ENCODE assay signal across 13 mouse cellular contexts in the genomic region with DNA sequence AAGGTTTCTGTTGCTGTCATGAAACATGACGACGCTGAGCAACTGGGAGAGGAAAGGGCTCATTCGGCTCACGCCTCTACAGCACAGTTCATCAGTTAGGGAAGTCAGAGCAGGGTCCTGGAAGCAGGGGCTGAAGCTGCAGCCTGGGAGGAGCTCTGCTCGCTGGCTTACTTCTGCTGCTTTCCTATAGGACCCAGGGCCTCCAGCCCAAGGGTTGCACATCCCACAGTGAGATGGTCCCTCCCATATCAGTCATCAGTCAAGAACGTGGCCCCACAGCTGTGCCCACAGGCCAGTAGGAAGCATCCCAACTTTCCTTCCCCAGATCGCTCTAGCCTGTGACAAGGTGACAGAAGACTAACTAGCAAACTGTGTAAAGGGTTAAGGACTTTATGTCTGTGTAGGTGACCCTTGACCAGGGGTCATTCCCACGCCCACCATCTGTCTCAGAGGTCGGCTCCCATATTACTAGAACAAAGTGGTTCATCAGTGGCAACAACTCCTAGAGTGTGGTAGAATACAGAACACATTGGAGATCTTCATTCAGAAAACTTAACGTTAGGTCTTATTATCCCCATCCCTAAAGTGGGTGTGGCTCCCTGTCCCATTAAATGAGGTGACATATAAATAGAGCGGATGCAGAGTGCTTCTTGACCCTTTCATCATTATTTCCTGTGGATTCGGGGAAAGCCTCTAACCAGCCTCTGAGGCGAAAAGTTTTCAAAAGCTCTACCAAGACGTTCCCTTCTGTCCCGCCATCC.
A peak's percentile ranks its signal among the peaks of the same experiment; 100 is the strongest.
DNase-seq lines count a peak whose midpoint lies in the region; ATAC-seq and TF ChIP-seq lines count a peak whose summit lies in the region.
"Had no signal": no experiment of that assay in that cellular context is flagged by ENCODE, and none has a peak within 500 bp of the region (broad histone marks: within the 10 kb centered on the region; RNA-seq: fewer than 3 reads in every experiment).

No protein-coding gene starts in this region.

- DNase-seq in heart, adult 8-10 months (ENCODE audit: low spot score): no peak
- DNase-seq in limb, embryonic 10.5 days (ENCODE audit: low spot score): no peak
- peak; percentile 82 for DNase-seq in R1 (ENCODE audit: low read depth, low spot score)
- no peak for DNase-seq in forebrain, embryonic 10.5 days (ENCODE audit: extremely low spot score, low spot score)
- DNase-seq: cerebellum, adult 11 months; kidney, adult 8-10 months; thymus, postnatal 4 days had no signal

- no peaks in the 10 kb centered on the region for H3K27me3 ChIP-seq in heart, embryonic 13.5 days (replicated peaks)
- H3K27me3 ChIP-seq in limb, embryonic 13.5 days: no peaks in the 10 kb centered on the region
- H3K27me3 ChIP-seq in limb, embryonic 10.5 days (ENCODE audit: low read depth, poor library complexity, severe bottlenecking): no peaks in the 10 kb centered on the region
- no peaks in the 10 kb centered on the region for H3K27me3 ChIP-seq in C2C12 (ENCODE audit: control insufficient read depth, insufficient read depth, insufficient read length)
- H3K27me3 ChIP-seq in forebrain, embryonic 10.5 days (ENCODE audit: poor library complexity, severe bottlenecking): no peaks in the 10 kb centered on the region
- H3K27me3 ChIP-seq: midbrain, embryonic 15.5 days; neural tube, embryonic 13.5 days had no signal

- H3K79me3 ChIP-seq in C2C12 (ENCODE audit: low read depth): peaks cover 51% of the 10 kb centered on the region

- H3K9ac ChIP-seq in heart, embryonic 13.5 days: peak overlapping the region; percentile 33
- H3K9ac ChIP-seq in limb, embryonic 13.5 days: no peak overlapping the region
- H3K9ac ChIP-seq: midbrain, embryonic 15.5 days; neural tube, embryonic 13.5 days had no signal

- TF ChIP-seq CTCF in C2C12 (IDR thresholded peaks at IDR 0.05; ENCODE audit: control insufficient read depth, insufficient read depth, insufficient read length): no peak

- H3K27ac ChIP-seq in heart, embryonic 13.5 days (replicated peaks): peak overlapping the region; percentile 95
- H3K27ac ChIP-seq in limb, embryonic 13.5 days: no peak overlapping the region
- H3K27ac ChIP-seq in limb, embryonic 10.5 days: no peak overlapping the region
- H3K27ac ChIP-seq in forebrain, embryonic 10.5 days: no peak overlapping the region
- H3K27ac ChIP-seq: macrophage; midbrain, embryonic 15.5 days; neural tube, embryonic 13.5 days had no signal

- H3K4me1 ChIP-seq in heart, embryonic 13.5 days: peaks cover 95% of the 10 kb centered on the region
- H3K4me1 ChIP-seq in limb, embryonic 13.5 days: peaks cover 7% of the 10 kb centered on the region
- no peaks in the 10 kb centered on the region for H3K4me1 ChIP-seq in limb, embryonic 10.5 days
- peaks cover 11% of the 10 kb centered on the region for H3K4me1 ChIP-seq in forebrain, embryonic 10.5 days
- H3K4me1 ChIP-seq: midbrain, embryonic 15.5 days had no signal

- WGBS in heart, embryonic 13.5 days: 55% methylated on average over 15 of the region's 15 CpGs
- 44% methylated on average over 15 of the region's 15 CpGs for WGBS in limb, embryonic 13.5 days
- 47% methylated on average over 15 of the region's 15 CpGs for WGBS in limb, embryonic 10.5 days
- 85% methylated on average over 15 of the region's 15 CpGs for WGBS in forebrain, embryonic 10.5 days

- H3K4me3 ChIP-seq in heart, embryonic 13.5 days: no peak overlapping the region
- H3K4me3 ChIP-seq in limb, embryonic 13.5 days: no peak overlapping the region
- H3K4me3 ChIP-seq in limb, embryonic 10.5 days: no peak overlapping the region
- H3K4me3 ChIP-seq in C2C12 (ENCODE audit: insufficient read depth, poor library complexity, severe bottlenecking): no peak overlapping the region
- no peak overlapping the region for H3K4me3 ChIP-seq in forebrain, embryonic 10.5 days
- H3K4me3 ChIP-seq: midbrain, embryonic 15.5 days; neural tube, embryonic 13.5 days had no signal

- H3K9me3 ChIP-seq in heart, embryonic 13.5 days: no peaks in the 10 kb centered on the region
- H3K9me3 ChIP-seq in limb, embryonic 13.5 days: no peaks in the 10 kb centered on the region
- H3K9me3 ChIP-seq in limb, embryonic 10.5 days (replicated peaks): no peaks in the 10 kb centered on the region
- H3K9me3 ChIP-seq in forebrain, embryonic 10.5 days: no peaks in the 10 kb centered on the region
- H3K9me3 ChIP-seq: midbrain, embryonic 15.5 days; neural tube, embryonic 13.5 days had no signal

- peaks cover 88% of the 10 kb centered on the region for H3K79me2 ChIP-seq in C2C12 (ENCODE audit: control insufficient read depth, insufficient read depth)

- no peak for ATAC-seq in heart, embryonic 13.5 days (ENCODE audit: extremely low read depth, insufficient number of reproducible peaks, low FRiP score, low TSS enrichment)
- peak; percentile 59; the same call in 1 of the 2 replicates for ATAC-seq in limb, embryonic 13.5 days (ENCODE audit: low FRiP score, low read depth)
- ATAC-seq: midbrain, embryonic 15.5 days had no signal

- H3ac ChIP-seq in C2C12 (ENCODE audit: control insufficient read depth, insufficient read length, low read depth): peak overlapping the region; percentile 66

- H3K4me2 ChIP-seq in heart, embryonic 13.5 days: no peak overlapping the region
- no peak overlapping the region for H3K4me2 ChIP-seq in limb, embryonic 13.5 days (replicated peaks)
- H3K4me2 ChIP-seq: midbrain, embryonic 15.5 days; neural tube, embryonic 13.5 days had no signal

- no peaks in the 10 kb centered on the region for H3K36me3 ChIP-seq in heart, embryonic 13.5 days
- H3K36me3 ChIP-seq in limb, embryonic 13.5 days: no peaks in the 10 kb centered on the region
- no peaks in the 10 kb centered on the region for H3K36me3 ChIP-seq in limb, embryonic 10.5 days
- peaks cover 5% of the 10 kb centered on the region for H3K36me3 ChIP-seq in C2C12 (ENCODE audit: control insufficient read depth, insufficient read depth)
- H3K36me3 ChIP-seq in forebrain, embryonic 10.5 days (replicated peaks): no peaks in the 10 kb centered on the region
- H3K36me3 ChIP-seq: midbrain, embryonic 15.5 days; neural tube, embryonic 13.5 days had no signal

TF ChIP-seq in C2C12, 6 proteins besides CTCF, POLR2A, EP300 and RAD21:
- TF ChIP-seq MYOG (IDR thresholded peaks at IDR 0.05; ENCODE audit: control insufficient read depth, extremely low read depth, insufficient read length) (no peak), CEBPB (IDR thresholded peaks at IDR 0.05; ENCODE audit: low read depth) (no peak), MYOD1 (IDR thresholded peaks at IDR 0.05; ENCODE audit: control insufficient read depth, insufficient read length, low read depth) (peak; percentile 81), FOSL1 (IDR thresholded peaks at IDR 0.05; ENCODE audit: insufficient read depth, low read length, poor library complexity, severe bottlenecking) (peak; percentile 25), USF1 (IDR thresholded peaks at IDR 0.05; ENCODE audit: low read depth) (no peak), MAX (IDR thresholded peaks at IDR 0.05) (peak; percentile 42)
TF ChIP-seq in C2C12: peak in this region for 3.
